Mouse (Mus musculus) erythroblast, embryonic 14.5 days (primary cell): ENCODE measurements around the gene Tmem132d.

Experiments
- GATA1 ChIP-seq: IDR thresholded peaks from 2 replicates; pipeline ENCODE4 v1.6.1; 2012; ENCODE audit warnings: low read length, inconsistent platforms, mixed read lengths
- TAL1 ChIP-seq: IDR thresholded peaks from 3 replicates; pipeline ENCODE4 v1.6.1; 2012; ENCODE audit warnings: low read length, inconsistent platforms, mixed read lengths

DNA sequence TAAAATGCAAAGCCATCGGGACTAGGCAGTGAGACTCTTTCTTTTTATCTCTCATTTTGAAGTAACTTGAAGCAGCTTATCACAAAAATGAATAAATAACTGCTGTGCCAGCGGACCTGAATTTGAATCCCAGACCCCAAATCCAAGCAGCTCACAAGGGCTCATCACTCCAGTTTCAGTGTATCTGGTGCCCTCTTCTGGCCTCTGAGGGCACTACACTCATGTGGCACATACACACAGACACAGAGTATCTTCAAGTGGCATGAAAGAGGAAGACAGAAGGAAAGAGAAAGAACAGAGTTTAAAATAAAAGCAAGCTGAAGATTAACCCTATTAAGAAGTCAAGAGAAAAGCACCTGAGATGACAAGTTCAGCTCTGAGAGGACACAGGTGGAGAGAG is 10.8 kb downstream of the Tmem132d start:
- TF ChIP-seq GATA1 (no peak), TAL1 (no peak)
